Mouse (Mus musculus): ENCODE results near the gene Sdr39u1.

Sdr39u1 gene

DNA sequence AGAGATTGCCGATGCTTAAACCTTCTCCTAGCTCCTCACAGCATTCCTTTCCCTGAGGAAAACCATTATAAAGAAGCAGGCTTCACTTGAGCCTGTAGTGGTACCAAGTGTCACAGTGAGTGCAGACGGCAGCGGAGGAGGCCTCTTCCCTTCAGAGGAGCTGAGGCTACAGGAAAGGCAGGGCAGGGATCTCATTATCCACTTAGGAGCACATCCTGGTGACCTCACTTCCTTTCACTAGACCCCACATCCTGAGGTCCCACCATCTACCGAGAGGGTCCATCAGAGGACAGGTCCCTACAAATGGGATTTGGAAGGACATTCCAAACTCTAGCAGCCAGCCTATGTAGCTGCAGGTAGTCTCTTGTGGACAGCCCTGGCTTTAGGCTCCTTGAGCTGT is 42.5 kb downstream of the Sdr39u1 start:
- no peak for ATAC-seq (ENCODE audit: insufficient number of reproducible peaks, low FRiP score, low TSS enrichment)

DNA sequence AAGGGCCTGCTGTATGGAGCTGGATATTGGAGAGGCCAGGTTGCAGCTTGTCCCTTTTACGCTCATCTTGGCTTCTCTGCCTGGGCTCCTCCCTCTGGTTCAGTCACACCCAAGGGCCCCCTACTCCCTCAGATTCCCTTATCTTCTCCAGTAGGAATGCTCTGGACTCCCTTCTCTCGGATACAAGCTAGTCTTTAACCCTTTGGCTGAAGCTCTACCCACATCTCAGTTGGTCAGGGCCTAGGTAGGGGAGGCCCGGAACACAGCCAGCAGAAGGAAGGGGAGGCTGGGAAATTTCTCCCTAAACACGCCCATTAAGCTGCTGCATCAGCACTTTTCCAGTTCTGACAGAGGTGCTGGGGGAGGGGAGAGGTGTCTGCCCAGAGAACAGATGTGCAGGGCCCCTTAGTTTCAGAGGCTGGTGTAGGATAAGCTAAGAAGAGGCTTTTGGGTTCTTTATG is 45.0 kb downstream of the Sdr39u1 start:
- no peak for ATAC-seq (ENCODE audit: insufficient number of reproducible peaks, low FRiP score, low TSS enrichment)

DNA sequence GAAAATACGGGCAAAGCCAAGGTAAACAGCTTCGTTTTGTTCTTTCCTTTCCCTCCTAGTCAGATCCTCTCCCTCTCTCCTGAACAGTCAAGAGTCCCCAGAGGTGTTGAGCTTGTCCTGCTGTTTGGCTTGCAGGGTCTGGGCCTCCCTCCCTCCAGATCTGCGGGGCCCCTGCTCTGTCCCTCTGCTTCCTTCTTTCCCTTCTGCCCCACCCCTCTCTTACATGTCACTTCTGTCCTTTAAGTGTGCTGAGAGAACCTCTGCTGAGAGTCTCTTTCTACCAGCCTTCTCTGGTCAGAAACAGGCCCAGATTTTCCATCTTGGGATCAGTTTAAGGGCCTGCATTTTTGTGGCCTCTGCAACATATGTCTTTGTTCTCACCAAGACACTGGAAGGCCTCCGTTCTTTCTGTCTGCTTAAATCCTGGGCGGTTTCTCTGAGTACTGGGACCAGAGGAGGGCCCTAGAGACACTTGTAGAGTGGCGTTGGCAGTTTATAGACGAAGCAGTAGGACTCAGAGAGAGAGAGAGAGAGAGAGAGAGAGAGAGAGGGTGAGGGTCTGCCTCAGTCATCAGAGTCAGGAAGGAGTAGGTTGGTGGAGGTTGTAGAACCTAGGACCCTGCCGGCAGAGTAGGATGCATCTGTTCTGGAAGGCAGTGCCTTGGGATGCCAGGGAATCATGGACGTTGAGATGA is 45.5 kb downstream of the Sdr39u1 start:
- ATAC-seq (ENCODE audit: insufficient number of reproducible peaks, low FRiP score, low TSS enrichment) = no peak

DNA sequence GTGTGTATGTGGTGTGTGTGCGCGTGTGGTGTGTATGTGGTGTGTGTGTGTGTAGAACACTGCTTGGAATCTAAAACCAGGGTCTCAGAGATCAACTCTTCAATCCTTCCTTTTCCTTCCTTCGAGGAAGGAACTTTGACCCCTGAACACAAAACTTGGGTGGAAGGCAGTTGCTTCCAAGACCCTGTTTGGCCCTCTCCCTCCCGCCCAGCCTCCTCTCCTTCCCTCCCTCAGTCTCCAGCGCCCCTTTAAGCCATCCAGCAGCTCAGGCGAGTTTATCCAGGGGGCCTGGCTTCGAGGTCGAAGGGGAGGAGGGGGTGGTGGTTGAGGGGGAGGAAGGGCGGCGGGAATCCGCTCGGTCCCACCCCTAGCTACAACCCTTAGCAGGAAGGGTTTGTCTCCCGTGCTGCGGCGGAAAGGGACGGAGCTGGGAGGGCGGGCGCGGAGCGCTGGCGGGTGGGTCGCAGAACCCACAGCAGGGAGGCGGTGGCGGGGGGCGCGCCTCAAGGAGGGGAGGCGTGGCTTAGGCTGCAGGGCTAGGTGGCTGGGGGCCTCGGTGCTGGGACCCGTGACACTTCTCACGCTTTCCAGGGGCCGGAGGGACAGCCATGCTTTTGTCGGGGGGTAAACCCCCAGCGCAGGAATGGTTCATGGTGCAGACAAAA is 46.3 kb downstream of the Sdr39u1 start, which contains the start of gene Nynrin:
Gene Nynrin (plus strand): TSS at position 390 of the 665 bp plus-strand sequence.
- ATAC-seq (ENCODE audit: insufficient number of reproducible peaks, low FRiP score, low TSS enrichment) = no peak

DNA sequence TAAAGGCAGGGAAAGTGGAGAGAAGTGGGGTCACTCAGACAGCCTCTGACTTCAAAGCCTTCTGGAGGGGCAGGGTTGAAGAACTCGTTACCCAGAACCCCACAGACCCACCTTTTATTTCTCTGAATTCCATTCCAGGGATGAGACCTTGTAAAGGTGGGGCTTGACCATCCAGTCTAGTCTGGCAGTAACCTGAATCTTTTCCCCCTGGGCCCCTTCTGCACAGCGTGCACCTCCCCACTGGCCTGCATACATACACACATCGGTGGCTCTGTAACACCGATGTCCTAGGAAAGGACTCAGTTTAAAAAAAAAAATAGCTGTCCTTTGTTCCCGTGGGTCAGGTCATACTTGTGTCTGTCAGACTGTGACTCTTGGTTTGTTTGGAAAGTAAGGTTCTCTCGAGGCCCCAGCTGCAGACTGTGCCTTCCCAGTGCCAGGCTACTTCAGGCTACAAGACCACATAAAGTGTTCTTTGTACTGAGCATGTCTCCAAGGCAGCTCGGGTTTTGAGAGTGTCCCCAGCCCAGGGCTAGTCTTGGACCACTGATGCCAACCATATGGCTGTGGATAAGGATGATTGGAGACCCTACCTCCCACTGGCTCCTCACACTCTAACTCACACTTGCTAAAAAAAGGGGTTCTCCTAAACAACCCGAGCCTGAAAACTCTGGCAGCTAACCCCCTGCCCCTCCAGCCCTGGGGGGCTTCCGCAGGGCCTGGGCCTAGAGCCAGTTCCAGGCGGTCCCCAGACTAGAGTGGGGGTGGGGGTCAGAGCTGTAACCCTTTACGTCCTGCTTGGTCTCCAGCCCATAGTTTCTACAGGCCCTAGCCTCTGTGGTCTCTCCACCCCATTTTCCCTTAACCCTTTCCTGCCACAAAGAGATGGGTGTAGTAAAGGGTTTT is 47.2 kb downstream of the Sdr39u1 start:
- ATAC-seq (ENCODE audit: insufficient number of reproducible peaks, low FRiP score, low TSS enrichment) = no peak

DNA sequence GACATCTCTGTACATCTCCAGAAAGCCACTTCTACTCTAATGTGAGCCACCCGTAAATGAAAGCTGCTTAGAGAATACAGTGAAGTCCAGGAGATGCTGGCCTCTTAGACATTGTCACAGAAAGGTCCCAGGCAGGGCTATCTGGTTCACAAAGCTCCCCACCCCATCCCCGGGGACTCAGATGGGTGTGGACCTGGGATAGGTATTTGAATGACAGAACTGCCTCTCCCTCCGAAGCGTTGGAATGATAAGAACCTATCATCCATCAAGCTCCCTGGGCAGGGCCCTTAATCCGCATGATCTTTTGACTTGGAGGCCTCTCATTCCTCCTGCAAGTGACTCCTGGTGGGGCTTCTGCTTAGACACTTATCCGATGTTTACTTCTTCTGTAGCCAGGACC is 49.2 kb downstream of the Sdr39u1 start:
- ATAC-seq (ENCODE audit: insufficient number of reproducible peaks, low FRiP score, low TSS enrichment) = no peak
